Mouse (Mus musculus) T-helper 1 cell (primary cell): ENCODE data around the gene Dock11.

ENCODE experiments used
- in situ Hi-C: fragments of 300-600 bp; cut with MboI, MseI; formaldehyde crosslinking; loops from one replicate; pipeline ENCODE4 v1.15.1; 2025; ENCODE audit warnings: high pct_unique_total_duplicates

Dock11 gene

GRCm38 (mm10) chrX:36100883-36101282, 212.3 kb downstream of the Dock11 start:
- in situ Hi-C loops: loop anchor here (10.0 kb wide), 1 partner anchor 266 kb away; no protein-coding TSS in a partner anchor

- in situ Hi-C loops: loop anchor here (10.0 kb wide), 1 partner anchor 267 kb away; no protein-coding TSS in a partner anchor
Observed at GRCm38 (mm10) chrX:36101318-36101717, 212.7 kb downstream of the Dock11 start.

GRCm38 (mm10) chrX:36108601-36109000, 220.0 kb downstream of the Dock11 start:
- in situ Hi-C loops: loop anchor here (10.0 kb wide), 1 partner anchor 274 kb away; no protein-coding TSS in a partner anchor

GRCm38 (mm10) chrX:36111622-36112421, 223.2 kb downstream of the Dock11 start, which contains the start of gene Il13ra1:
Gene Il13ra1 (plus strand): TSS chrX:36112110.
- in situ Hi-C loops: no loop called here

GRCm38 (mm10) chrX:36112422-36112750, 223.8 kb downstream of the Dock11 start:
- in situ Hi-C loops: no loop called here

GRCm38 (mm10) chrX:36115171-36115570, 226.5 kb downstream of the Dock11 start:
- in situ Hi-C loops: no loop called here
